Mouse (Mus musculus): ENCODE data around the gene Casp9. TPM values are rescaled to one million over a fixed set of nuclear protein-coding genes. Genes with fewer than 3 reads are reported as not detected.

The Casp9 gene
- total RNA-seq, 2 experiments from 2014 or later, result 13.5 to 13.8 TPM

DNA sequence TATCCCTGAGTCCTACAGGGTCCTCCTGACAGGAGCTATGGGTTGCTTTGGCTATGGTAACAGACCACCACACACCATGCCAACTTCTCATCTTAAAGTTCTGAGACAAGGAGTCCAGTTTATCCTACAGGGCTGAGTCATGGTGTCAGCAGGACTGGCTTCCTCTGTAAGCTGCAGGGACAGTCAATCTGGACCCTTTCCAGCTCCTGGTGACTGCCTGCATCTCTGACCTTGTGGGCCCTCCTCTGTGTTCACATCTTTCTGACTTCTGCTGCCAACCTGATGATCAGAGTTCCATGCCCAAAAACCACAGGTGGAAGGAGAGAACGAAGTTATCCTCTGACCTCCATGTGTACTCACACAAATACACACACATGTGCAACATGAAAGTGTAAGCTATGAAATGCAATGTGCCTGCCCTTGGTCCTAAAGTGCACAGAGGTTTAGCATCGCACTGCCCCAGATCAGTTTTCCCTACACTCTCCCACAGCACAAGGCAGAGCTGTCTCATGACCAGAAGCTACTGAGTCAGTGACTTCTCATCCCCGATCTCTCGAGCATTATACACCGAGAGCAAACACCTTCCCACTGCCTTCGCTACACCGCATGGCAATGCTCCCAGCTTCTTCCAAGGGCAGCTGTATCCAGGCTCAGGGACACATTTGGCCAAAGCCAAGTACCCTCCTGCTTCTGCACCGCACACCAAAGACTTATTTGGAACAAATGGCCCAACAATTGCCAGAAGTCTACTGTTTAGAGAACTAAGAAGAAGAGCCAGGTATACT lies 12.0 kb upstream of the Casp9 start:
- no peak for DNase-seq

DNA sequence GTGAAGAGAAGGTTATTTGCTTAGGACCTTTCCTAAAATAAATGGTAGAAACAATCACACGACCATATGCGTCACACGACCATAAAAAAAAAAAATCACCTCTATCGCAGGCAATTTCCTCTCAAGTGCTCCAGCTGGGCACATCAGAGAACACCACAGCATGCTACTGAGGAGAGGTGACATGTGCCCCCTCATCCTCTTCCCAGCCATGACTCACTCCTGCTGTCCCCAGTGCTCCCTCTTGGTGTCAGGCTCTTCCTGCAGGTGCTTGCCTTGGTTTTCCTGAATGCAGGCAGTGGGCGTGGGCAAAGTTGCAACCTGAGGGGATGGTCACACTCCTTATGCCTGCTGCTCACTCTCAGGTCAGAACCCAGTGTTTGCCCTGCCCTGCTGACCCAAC lies 8.6 kb upstream of the Casp9 start:
- no peak for DNase-seq

DNA sequence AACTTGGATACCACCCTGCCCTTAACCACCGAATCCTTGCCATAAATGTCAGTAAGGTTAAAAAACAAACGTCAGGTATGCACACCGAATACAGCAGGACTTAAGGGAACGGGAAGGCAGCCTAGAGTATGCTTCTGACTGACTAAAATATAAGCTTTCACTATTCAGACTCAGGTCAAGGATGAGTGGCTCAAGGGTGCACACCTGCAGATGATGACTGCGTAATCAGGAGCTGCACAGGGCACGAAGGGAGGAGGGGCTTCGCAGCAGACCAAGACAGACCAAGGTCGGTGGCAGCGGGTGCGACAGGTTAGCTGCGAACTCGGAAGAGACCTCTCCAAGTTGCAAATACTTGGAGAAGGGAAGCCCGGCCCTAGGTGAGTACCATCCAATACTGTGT lies 7.3 kb upstream of the Casp9 start:
- no peak for DNase-seq

- no peak for DNase-seq
These were observed 6.4 kb upstream of the Casp9 start for GRCm38 (mm10) chr4:141787046-141787445.

DNA sequence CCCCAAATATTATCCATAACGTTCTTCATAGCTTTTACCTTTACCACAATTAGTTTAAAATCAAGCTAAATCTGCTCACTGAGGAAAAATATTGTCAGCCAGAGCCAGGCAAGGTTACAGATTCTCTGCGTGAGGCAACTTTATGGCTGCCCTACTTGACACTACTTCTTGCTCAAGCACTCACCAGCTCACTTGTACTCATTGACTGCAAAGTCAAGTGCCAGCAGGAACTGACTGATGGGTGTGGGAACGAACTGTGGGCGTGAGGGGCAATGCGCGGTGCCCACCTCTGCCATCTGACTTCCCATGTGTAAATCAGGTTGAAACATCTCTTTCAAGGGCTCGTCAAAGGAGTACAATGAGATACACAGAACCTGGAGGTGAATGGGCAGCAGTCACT lies 6.0 kb upstream of the Casp9 start:
- no peak for DNase-seq

DNA sequence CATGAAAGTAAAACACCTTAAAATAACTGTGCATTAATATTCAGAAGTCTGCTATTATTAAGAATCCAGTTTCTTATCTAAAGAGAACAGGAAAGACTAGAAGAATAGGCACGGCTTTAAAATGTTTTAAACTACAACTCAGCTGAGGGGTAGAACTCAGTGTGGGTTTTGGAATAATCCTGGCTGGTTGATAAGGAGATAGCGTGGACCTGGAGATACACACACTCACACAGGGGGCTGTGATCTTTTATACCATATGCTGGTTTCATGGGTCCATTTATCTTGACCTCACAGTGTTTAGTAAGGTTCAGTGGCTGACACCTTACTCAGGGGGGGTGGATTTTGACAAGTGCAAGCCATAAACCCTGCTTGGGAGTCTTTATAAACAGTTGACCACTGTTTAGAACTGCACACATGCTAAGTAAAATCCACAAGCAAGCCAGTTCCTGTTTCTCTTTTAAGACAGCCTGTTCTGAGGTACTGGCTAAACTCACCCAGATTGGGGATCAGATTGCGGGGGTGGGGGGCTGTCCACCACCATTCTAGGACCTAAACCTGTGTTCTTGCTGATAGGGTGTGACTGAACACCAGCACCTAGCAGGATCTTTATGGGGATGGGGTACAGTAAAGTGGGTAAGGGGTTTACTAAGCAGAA lies 3.7 kb upstream of the Casp9 start:
- DNase-seq, result no peak

DNA sequence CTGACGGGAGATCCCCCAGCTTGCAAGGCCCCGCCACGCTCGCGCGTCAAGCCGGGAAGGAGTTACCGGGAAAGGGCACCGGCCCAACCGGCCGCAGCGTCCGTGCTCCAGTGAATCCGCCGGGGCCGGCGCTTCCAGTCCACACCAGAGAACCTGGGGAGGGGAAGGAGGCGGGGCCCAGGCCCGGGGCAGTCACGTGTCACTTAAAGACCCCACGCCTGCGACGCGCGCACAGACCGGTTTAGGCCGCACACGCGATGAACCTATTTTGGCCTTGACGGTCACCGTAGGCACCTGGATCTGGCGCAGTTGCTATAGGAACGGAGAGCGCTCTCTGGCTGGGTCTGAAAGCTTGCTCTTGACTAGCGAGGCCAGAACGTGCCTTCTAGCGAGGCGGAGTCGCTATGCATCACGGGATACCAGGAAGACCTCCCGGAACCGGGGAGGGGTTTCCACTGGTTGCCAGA lies 2.9 kb upstream of the Casp9 start, which contains the start of gene Dnajc16:
Gene Dnajc16, minus strand, starts transcription at position 408 of the 467 bp plus-strand sequence.
- DNase-seq, result peak; percentile 97

- DNase-seq, result no peak
These were observed 1.9 kb upstream of the Casp9 start for GRCm38 (mm10) chr4:141791486-141791885.

GRCm38 (mm10) chr4:141791951-141792350 lies 1.5 kb upstream of the Casp9 start:
- DNase-seq, result no peak

DNA sequence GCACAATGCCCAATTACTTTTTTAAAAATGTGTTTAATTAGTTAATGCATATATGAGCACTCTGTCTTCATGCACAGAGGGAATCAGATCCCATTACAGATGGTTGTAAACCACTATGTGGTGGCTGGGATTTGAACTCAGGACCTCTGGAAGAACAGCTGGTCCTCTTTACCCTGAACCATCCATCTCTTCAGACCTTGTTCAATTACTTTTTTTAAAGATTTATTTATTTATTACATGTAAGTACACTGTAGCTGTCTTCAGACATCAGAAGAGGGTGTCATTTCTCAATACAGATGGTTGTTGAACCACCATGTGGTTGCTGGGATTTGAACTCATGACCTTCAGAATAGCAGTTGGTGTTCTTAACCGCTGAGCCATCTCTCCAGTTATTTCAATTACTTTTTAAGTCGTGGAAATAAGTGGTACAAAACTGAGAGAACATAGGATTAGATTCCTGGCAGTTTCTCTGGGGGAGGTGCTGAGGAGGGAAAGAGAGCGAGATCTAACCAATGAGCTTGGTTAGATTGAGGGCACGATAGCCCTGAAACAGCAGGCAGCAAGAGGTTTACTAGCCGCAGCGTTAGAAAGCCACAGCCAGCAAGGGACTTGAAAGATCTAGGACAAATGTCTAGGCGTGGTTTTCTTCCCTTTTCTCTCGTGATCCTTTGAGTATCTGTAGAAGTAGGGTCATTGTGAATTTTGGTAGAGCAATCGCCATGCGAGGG lies 694 bp upstream of the Casp9 start:
- no peak for DNase-seq

DNA sequence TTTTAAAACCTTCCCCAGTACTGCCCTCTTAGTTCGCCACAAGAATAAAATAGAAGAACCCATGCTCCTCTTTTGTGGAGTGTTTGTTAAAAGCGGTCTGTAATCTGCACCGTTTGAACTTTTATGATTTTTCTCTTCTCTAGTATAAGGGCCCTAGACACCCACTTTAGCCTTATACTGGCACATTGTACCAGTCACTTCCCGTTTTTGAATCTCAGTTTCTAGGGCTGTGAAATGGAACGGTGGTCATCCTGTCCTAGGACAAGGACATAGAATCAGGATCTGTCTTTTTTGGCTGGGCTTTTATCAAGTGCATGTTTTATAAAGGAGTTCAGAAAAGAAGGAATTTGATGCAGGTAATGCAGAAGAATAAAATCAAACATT lies 732 bp downstream of the Casp9 start:
- DNase-seq, result no peak

DNA sequence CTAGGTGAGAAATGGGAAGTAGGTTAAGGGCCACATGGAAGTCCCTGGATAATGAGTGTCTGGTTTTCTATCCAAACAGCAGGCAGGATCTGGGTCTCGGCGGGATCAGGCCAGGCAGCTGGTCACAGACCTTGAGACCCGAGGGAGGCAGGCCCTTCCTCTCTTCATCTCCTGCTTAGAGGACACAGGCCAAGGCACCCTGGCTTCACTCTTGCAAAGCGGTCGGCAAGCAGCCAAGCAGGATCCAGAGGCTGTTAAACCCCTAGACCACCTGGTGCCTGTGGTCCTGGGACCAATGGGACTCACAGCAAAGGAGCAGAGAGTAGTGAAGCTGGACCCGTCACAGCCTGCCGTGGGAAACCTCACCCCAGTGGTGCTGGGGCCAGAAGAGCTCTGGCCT lies 2.9 kb downstream of the Casp9 start:
- DNase-seq, result peak; percentile 21

DNA sequence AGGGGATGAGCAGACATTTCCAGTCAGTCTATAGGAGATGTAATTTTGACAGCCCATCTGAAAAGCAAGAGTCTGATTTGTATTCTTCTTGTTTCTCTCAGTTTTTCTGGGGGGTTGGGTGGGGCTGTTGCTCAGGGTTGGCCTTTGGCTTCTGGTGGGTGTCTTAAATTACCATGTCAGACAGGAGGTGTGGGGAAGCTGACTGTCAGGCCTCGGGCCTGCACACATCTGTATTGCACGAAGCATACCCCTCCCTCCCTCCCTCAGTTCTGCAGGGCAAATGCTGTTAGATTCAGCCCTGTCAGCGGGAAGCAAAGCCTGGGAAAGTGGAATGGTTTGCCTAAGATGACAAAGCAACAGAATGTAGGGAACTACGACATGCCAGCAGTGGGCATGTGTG lies 3.5 kb downstream of the Casp9 start:
- DNase-seq, result no peak

- DNase-seq, result no peak
These were observed 4.1 kb downstream of the Casp9 start for GRCm38 (mm10) chr4:141797545-141797944.

GRCm38 (mm10) chr4:141804105-141804504 lies 10.7 kb downstream of the Casp9 start:
- DNase-seq, result no peak

DNA sequence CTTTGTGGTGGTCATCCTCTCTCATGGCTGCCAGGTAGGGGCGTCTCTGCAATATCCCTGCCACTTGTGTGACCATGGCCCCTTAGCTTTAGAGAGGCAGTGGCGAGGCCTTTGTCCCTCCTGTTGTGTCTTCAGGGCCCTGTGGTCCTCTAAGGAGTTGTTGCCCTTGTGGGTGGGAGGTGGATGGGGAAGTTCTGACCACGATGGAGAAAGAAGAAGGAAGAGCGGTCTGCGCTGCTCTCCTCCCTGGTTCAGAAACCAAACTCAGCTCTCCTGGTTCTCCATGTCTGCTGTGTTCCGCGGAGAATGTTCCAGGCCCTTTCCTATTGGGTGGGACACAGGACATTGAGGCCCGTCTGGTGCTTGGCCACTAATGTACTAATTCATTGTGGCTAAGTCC lies 12.5 kb downstream of the Casp9 start:
- DNase-seq, result no peak

DNA sequence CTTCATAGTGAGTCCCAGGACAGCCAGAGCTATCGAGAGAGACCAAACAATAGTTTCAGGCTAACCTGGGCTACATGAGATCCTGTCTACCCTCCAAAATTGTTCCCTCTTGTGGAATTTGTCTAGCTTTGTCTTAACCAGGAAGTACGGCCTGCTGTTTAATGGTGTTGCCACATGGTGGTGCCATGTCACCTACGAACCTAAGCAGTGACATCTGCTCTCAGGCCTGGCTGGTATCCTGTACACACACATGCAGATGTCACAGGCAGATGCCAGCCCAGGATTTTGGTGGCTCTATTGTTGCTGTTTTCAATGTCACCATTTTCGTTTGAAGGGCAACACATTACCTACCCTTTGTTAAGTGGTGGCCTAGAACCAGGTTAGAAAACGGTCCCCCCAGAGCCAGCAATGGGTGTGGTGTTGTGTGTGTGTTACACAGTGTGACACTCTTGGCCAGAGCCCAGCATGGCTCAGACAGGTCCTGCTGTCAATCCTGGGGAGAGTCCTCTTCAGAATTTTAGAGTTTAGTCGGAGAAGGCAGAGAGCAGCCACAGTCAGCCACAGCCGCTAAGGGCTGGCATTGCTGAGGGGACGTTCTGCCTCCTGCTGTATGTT lies 16.5 kb downstream of the Casp9 start:
- peak; percentile 41 for DNase-seq

DNA sequence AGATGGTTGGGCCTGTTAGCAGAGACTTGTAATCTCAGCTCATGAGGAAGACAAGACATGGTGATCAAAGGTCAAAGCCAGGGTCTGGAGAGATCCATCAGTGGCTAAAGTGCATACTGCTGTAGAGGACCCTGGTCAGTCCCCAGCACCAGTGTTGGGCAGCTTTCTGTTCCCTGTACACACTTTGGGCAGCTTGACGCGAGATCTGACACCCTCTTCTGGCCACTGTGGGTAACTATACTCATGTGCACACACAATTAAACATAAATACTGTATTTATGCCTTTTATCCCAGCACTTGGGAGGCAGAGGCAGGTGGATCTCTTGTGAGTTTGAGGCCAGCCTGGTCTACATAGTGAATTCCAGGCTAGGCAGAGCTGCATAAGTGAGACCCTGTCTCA lies 17.6 kb downstream of the Casp9 start:
- DNase-seq, result no peak

DNA sequence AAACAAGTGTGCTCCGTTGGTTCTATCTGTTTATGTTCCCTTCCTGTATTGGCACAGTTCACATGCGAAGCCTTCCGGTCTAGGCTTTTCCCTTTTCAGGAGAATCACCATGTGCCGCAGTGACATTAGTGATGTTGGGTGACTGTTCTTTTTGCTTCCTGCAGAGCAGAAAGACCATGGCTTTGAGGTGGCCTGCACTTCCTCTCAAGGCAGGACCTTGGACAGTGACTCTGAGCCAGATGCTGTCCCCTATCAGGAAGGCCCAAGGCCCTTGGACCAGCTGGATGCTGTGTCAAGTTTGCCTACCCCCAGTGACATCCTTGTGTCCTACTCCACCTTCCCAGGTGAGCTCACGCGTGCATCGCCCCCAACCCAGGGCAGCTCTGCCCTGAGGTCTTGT lies 18.0 kb downstream of the Casp9 start:
- no peak for DNase-seq

DNA sequence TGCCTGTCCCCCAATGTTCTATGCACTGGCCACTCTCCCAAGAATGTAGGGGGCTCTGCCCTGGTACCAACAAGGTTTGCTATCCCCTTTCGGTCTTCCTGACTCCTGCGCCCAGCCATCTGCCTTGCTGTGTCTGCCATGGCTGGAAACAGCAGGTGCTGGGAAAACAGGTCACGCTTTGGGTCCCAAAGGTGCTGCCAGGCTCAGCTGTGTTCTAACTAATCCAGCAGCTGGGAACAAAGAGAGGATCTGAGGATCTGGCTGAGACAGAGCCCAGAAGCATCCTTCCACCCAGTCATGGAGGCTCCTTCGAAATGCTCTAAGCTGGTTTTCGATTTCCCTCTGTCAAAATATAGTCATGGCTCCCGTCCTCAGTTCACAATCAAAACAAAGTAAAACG lies 22.9 kb downstream of the Casp9 start:
- no peak for DNase-seq

GRCm38 (mm10) chr4:141816776-141817655 lies 23.6 kb downstream of the Casp9 start:
- DNase-seq, result no peak

DNA sequence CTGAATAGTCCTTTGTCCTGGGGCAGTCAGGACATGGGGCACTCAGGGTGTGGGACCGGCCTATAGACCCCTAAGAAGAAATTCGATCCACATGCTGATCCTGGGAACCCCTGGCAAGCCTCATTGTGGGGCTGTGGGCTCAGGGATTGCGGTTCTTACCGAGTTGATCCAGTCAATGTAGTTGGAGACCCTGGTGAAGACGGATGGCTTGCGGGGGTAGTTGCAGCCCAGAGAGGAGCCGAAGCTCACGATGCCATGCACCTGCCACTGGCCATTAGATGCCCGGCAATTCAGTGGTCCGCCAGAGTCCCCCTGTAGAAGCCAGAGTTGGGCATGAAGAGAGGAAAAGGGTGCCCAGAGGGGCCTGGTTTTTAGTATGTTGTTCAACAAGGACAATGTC lies 24.3 kb downstream of the Casp9 start:
- no peak for DNase-seq
